Comparison of ENCODE assay signal across 9 mouse cellular contexts in the genomic region with DNA sequence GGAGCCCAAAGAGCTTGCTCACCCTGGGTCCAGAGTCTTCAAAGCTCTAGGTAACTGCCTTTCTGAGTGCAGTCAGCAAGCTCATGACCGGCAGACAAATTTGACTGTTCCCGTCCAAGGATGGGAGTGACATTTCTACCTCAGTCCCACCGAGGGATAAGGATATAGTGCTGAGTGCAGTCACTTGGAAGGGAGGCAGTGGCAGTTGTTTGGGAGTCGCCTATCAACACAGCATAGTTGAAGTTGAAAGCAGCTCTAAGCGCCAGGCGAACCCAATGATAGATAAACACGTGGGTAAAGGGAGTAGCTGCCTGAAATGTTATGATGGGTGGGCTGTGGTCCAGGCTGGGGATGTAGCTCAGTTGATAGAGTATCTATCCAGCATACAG. TPM values are rescaled to one million over a fixed set of nuclear protein-coding genes. Genes with fewer than 3 reads are reported as not detected.
DNase-seq lines count a peak whose midpoint lies in the region; ATAC-seq and TF ChIP-seq lines count a peak whose summit lies in the region.
"Had no signal": no experiment of that assay in that cellular context is flagged by ENCODE, and none has a peak within 500 bp of the region (broad histone marks: within the 10 kb centered on the region; RNA-seq: fewer than 3 reads in every experiment).

No protein-coding gene starts in this region.

- ATAC-seq in kidney, embryonic 16.5 days (ENCODE audit: low FRiP score, low TSS enrichment): no peak; the same call in 1 of the 2 replicates
- no peak; the same call in 1 of the 2 replicates for ATAC-seq in intestine, postnatal 0 days
- ATAC-seq in midbrain, postnatal 0 days (ENCODE audit: low FRiP score): peak; percentile 14; the same call in 1 of the 2 replicates

- 34% methylated on average over 7 of the region's 7 CpGs for WGBS in kidney, embryonic 16.5 days
- whole genome bisulfite sequencing in intestine, postnatal 0 days: 23% methylated on average over 7 of the region's 7 CpGs
- 30% methylated on average over 7 of the region's 7 CpGs for WGBS in midbrain, postnatal 0 days

- no peaks in the 10 kb centered on the region for H3K4me1 ChIP-seq in kidney, embryonic 16.5 days (ENCODE audit: insufficient read depth, low read length)
- peaks cover 20% of the 10 kb centered on the region for H3K4me1 ChIP-seq in erythroblast, embryonic 14.5 days (ENCODE audit: control insufficient read depth)
- no peaks in the 10 kb centered on the region for H3K4me1 ChIP-seq in intestine, postnatal 0 days (replicated peaks; ENCODE audit: control insufficient read depth, insufficient read depth, low read length)
- H3K4me1 ChIP-seq in midbrain, postnatal 0 days (ENCODE audit: insufficient read depth, low read length): no peaks in the 10 kb centered on the region

- no peak overlapping the region for H3K27ac ChIP-seq in kidney, embryonic 16.5 days (ENCODE audit: low read length)
- H3K27ac ChIP-seq in intestine, postnatal 0 days (ENCODE audit: low read depth, low read length): no peak overlapping the region
- H3K27ac ChIP-seq in midbrain, postnatal 0 days (ENCODE audit: low read depth, low read length): no peak overlapping the region

- peak overlapping the region; percentile 51 for H3K4me2 ChIP-seq in kidney, embryonic 16.5 days (replicated peaks; ENCODE audit: low read depth, low read length)
- peak overlapping the region; percentile 61 for H3K4me2 ChIP-seq in intestine, postnatal 0 days (replicated peaks; ENCODE audit: low read depth)
- H3K4me2 ChIP-seq in midbrain, postnatal 0 days (ENCODE audit: low read depth, low read length, poor library complexity, severe bottlenecking): peak overlapping the region; percentile 46

- H3K36me3 ChIP-seq in kidney, embryonic 16.5 days (ENCODE audit: insufficient read depth, low read length): peaks cover 10% of the 10 kb centered on the region; the same call in 1 of the 2 replicates
- peaks cover 26% of the 10 kb centered on the region for H3K36me3 ChIP-seq in erythroblast, embryonic 14.5 days (ENCODE audit: control insufficient read depth)
- peaks cover 18% of the 10 kb centered on the region; the same call in 1 of the 2 replicates for H3K36me3 ChIP-seq in intestine, postnatal 0 days (ENCODE audit: control insufficient read depth, insufficient read depth)
- no peaks in the 10 kb centered on the region for H3K36me3 ChIP-seq in midbrain, postnatal 0 days (ENCODE audit: insufficient read depth, low read length)

- DNase-seq in kidney, postnatal 10 days: no peak
- no peak for DNase-seq in midbrain, postnatal 0 days (ENCODE audit: low spot score)
- DNase-seq in layer of hippocampus, adult 9-10 months (ENCODE audit: low spot score): no peak
- DNase-seq in left cerebral cortex, adult 18-20 months (ENCODE audit: low spot score in 2 of 2): no peak
- DNase-seq in ovary, adult 18-20 months (ENCODE audit: low spot score): no peak

- H3K9ac ChIP-seq in kidney, embryonic 16.5 days (replicated peaks; ENCODE audit: low read length): no peak overlapping the region
- H3K9ac ChIP-seq in intestine, postnatal 0 days (ENCODE audit: low read depth, low read length): no peak overlapping the region
- H3K9ac ChIP-seq in midbrain, postnatal 0 days (replicated peaks; ENCODE audit: low read length, poor library complexity, severe bottlenecking): no peak overlapping the region

- peaks cover 3% of the 10 kb centered on the region; the same call in 1 of the 2 replicates for H3K27me3 ChIP-seq in kidney, embryonic 16.5 days (ENCODE audit: insufficient read depth, low read length)
- H3K27me3 ChIP-seq in erythroblast, embryonic 14.5 days (ENCODE audit: control insufficient read depth): no peaks in the 10 kb centered on the region; the same call in 1 of the 2 replicates
- H3K27me3 ChIP-seq in intestine, postnatal 0 days (replicated peaks; ENCODE audit: control insufficient read depth, insufficient read depth, low read length): no peaks in the 10 kb centered on the region
- H3K27me3 ChIP-seq in midbrain, postnatal 0 days (ENCODE audit: insufficient read depth, low read length): no peaks in the 10 kb centered on the region
- H3K27me3 ChIP-seq: Patski had no signal

- peak overlapping the region; percentile 49 for H3K4me3 ChIP-seq in kidney, embryonic 16.5 days (ENCODE audit: low read length)
- H3K4me3 ChIP-seq in erythroblast, embryonic 14.5 days (replicated peaks): peak overlapping the region; percentile 68
- H3K4me3 ChIP-seq in intestine, postnatal 0 days (ENCODE audit: low read depth, low read length): peak overlapping the region; percentile 43
- peak overlapping the region; percentile 33 for H3K4me3 ChIP-seq in midbrain, postnatal 0 days (ENCODE audit: low read depth, low read length)

- no peaks in the 10 kb centered on the region for H3K9me3 ChIP-seq in kidney, embryonic 16.5 days (ENCODE audit: low read length)
- H3K9me3 ChIP-seq in erythroblast, embryonic 14.5 days (ENCODE audit: control insufficient read depth, low read length): no peaks in the 10 kb centered on the region
- H3K9me3 ChIP-seq in intestine, postnatal 0 days (ENCODE audit: control insufficient read depth): no peaks in the 10 kb centered on the region
- no peaks in the 10 kb centered on the region for H3K9me3 ChIP-seq in midbrain, postnatal 0 days (ENCODE audit: low read length)

- no peak for TF ChIP-seq CTCF in intestine, postnatal 0 days (IDR thresholded peaks at IDR 0.05; ENCODE audit: low read depth)
- TF ChIP-seq CTCF in midbrain, postnatal 0 days (IDR thresholded peaks at IDR 0.05): no peak

RNA-seq across cellular contexts. Expression of gene Elf4, which starts 52.5 kb away (rescaled TPM):
- 5.1 and 5.8 TPM in 2 replicates for polyA plus RNA-seq in kidney, embryonic 16.5 days (2015; fragmentation: Nextera tagmentation; extraction: Ambion mirVana)
- 0.06 and 0.09 TPM in 2 replicates for polyA plus RNA-seq in erythroblast, embryonic 14.5 days (2012)
- 10.6 and 11.1 TPM in 2 replicates for polyA plus RNA-seq in intestine, postnatal 0 days (2015; fragmentation: Nextera tagmentation; extraction: Ambion mirVana)
- total RNA-seq in midbrain, postnatal 0 days (2014; rRNA removed): 0.99 and 1.2 TPM in 2 replicates
- 0.22 and 0.23 TPM in 2 replicates for polyA plus RNA-seq in midbrain, postnatal 0 days (2015; fragmentation: Nextera tagmentation; extraction: Ambion mirVana)
- 1 to 10 TPM; 1.0 to 1.1 TPM for total RNA-seq in left cerebral cortex, adult 18-20 months (2021)
